Mouse (Mus musculus): ENCODE data around the gene Ntrk2.

Gene Ntrk2

GRCm38 (mm10) chr13:58923496-58923895 is 117.1 kb downstream of the Ntrk2 start:
- no peak for DNase-seq (ENCODE audit: low read depth, low spot score)

- no peak for DNase-seq (ENCODE audit: low read depth, low spot score)
These were observed 118.1 kb downstream of the Ntrk2 start for GRCm38 (mm10) chr13:58924486-58924885.

GRCm38 (mm10) chr13:58927186-58927585 is 120.8 kb downstream of the Ntrk2 start:
- DNase-seq (ENCODE audit: low read depth, low spot score) = no peak

GRCm38 (mm10) chr13:58927656-58928226 is 121.4 kb downstream of the Ntrk2 start:
- DNase-seq (ENCODE audit: low read depth, low spot score) = no peak

- DNase-seq (ENCODE audit: low read depth, low spot score) = no peak
These were observed 122.5 kb downstream of the Ntrk2 start for GRCm38 (mm10) chr13:58928668-58929436.

- DNase-seq (ENCODE audit: low read depth, low spot score) = no peak
These were observed 123.8 kb downstream of the Ntrk2 start for GRCm38 (mm10) chr13:58930161-58930560.

GRCm38 (mm10) chr13:58933126-58933525 is 126.8 kb downstream of the Ntrk2 start:
- DNase-seq (ENCODE audit: low read depth, low spot score) = no peak

- DNase-seq (ENCODE audit: low read depth, low spot score) = no peak
These were observed 128.3 kb downstream of the Ntrk2 start for GRCm38 (mm10) chr13:58934576-58935110.

GRCm38 (mm10) chr13:58935956-58936495 is 129.7 kb downstream of the Ntrk2 start:
- DNase-seq (ENCODE audit: low read depth, low spot score) = no peak

GRCm38 (mm10) chr13:58937884-58938283 is 131.5 kb downstream of the Ntrk2 start:
- DNase-seq (ENCODE audit: low read depth, low spot score) = no peak

GRCm38 (mm10) chr13:58938464-58938863 is 132.1 kb downstream of the Ntrk2 start:
- DNase-seq (ENCODE audit: low read depth, low spot score) = no peak

GRCm38 (mm10) chr13:58940208-58940607 is 133.8 kb downstream of the Ntrk2 start:
- DNase-seq (ENCODE audit: low read depth, low spot score) = no peak

GRCm38 (mm10) chr13:58940798-58941197 is 134.4 kb downstream of the Ntrk2 start:
- DNase-seq (ENCODE audit: low read depth, low spot score) = no peak

- no peak for DNase-seq (ENCODE audit: low read depth, low spot score)
These were observed 139.4 kb downstream of the Ntrk2 start for GRCm38 (mm10) chr13:58945781-58946180.

- DNase-seq (ENCODE audit: low read depth, low spot score) = no peak
These were observed 140.2 kb downstream of the Ntrk2 start for GRCm38 (mm10) chr13:58946589-58946988.

- DNase-seq (ENCODE audit: low read depth, low spot score) = no peak
These were observed 140.7 kb downstream of the Ntrk2 start for GRCm38 (mm10) chr13:58947056-58947455.

- DNase-seq (ENCODE audit: low read depth, low spot score) = peak; percentile 16
These were observed 148.0 kb downstream of the Ntrk2 start for GRCm38 (mm10) chr13:58954331-58954730.

GRCm38 (mm10) chr13:58954764-58955163 is 148.4 kb downstream of the Ntrk2 start:
- DNase-seq (ENCODE audit: low read depth, low spot score) = peak; percentile 16

GRCm38 (mm10) chr13:58955237-58955777 is 148.9 kb downstream of the Ntrk2 start:
- no peak for DNase-seq (ENCODE audit: low read depth, low spot score)

- DNase-seq (ENCODE audit: low read depth, low spot score) = no peak
These were observed 152.0 kb downstream of the Ntrk2 start for GRCm38 (mm10) chr13:58958171-58958904.

- DNase-seq (ENCODE audit: low read depth, low spot score) = no peak
These were observed 154.0 kb downstream of the Ntrk2 start for GRCm38 (mm10) chr13:58960321-58960720.

Data from WW6 (cell line).